9 mouse cellular contexts compared by ENCODE assay signal in genomic region chr11:36001282-36001970, GRCm38 (mm10). TPM values are rescaled to one million over a fixed set of nuclear protein-coding genes. Genes with fewer than 3 reads are reported as not detected.
DNase-seq lines count a peak whose midpoint lies in the region; ATAC-seq and TF ChIP-seq lines count a peak whose summit lies in the region.
"Had no signal": no experiment of that assay in that cellular context is flagged by ENCODE, and none has a peak within 500 bp of the region (broad histone marks: within the 10 kb centered on the region; RNA-seq: fewer than 3 reads in every experiment).

No protein-coding gene starts in this region.

- 6% methylated on average over 28 of the region's 28 CpGs for WGBS in embryonic facial prominence, embryonic 10.5 days
- 3% methylated on average over 28 of the region's 28 CpGs for WGBS in heart, adult 2 months
- 5% methylated on average over 28 of the region's 28 CpGs for WGBS in kidney, adult 2 months
- 6% methylated on average over 28 of the region's 28 CpGs for WGBS in limb, embryonic 11.5 days
- 5% methylated on average over 28 of the region's 28 CpGs for WGBS in midbrain, embryonic 14.5 days

- peak; percentile 93 for TF ChIP-seq CTCF in heart, adult 2 months (IDR thresholded peaks at IDR 0.05)
- peak; percentile 90 for TF ChIP-seq CTCF in kidney, adult 2 months (conservative IDR thresholded peaks at IDR 0.05; ENCODE audit: insufficient read depth, insufficient read length, low read depth, low read length)

- H3K27me3 ChIP-seq in embryonic facial prominence, embryonic 10.5 days (replicated peaks; ENCODE audit: low read depth, poor library complexity, severe bottlenecking), result peaks cover 43% of the 10 kb centered on the region
- H3K27me3 ChIP-seq in heart, adult 2 months (ENCODE audit: control insufficient read depth, insufficient read depth, low read length), result no peaks in the 10 kb centered on the region; the same call in 1 of the 2 replicates
- H3K27me3 ChIP-seq in kidney, adult 2 months (replicated peaks; ENCODE audit: control insufficient read depth, insufficient read depth, low read length), result no peaks in the 10 kb centered on the region
- H3K27me3 ChIP-seq in limb, embryonic 11.5 days (ENCODE audit: control insufficient read depth, insufficient read depth, low read length), result peaks cover 13% of the 10 kb centered on the region; the same call in 1 of the 2 replicates
- no peaks in the 10 kb centered on the region for H3K27me3 ChIP-seq in midbrain, embryonic 14.5 days (ENCODE audit: control insufficient read depth, insufficient read depth, low read length)

- peak overlapping the region; percentile 14; the same call in 1 of the 2 replicates for H3K27ac ChIP-seq in embryonic facial prominence, embryonic 10.5 days (replicated peaks)
- H3K27ac ChIP-seq in heart, adult 2 months, result no peak overlapping the region
- no peak overlapping the region for H3K27ac ChIP-seq in kidney, adult 2 months (ENCODE audit: insufficient read depth, low read depth, low read length)
- no peak overlapping the region for H3K27ac ChIP-seq in limb, embryonic 11.5 days (replicated peaks; ENCODE audit: low read depth, low read length)
- peak overlapping the region; percentile 53 for H3K27ac ChIP-seq in midbrain, embryonic 14.5 days (replicated peaks; ENCODE audit: low read depth, low read length)

- peak; percentile 16 to 53 for DNase-seq in spleen, adult 18-20 months
- no peak for DNase-seq in spleen, adult 12 weeks (ENCODE audit: low spot score)
- peak; percentile 92 for DNase-seq in embryonic facial prominence, embryonic 10.5 days (ENCODE audit: low spot score)
- peak; percentile 81 to 82 for DNase-seq in heart, adult 2 months
- peak; percentile 91 for DNase-seq in kidney, adult 2 months
- DNase-seq in limb, embryonic 11.5 days (ENCODE audit: low spot score), result peak; percentile 97
- peak; percentile 98 for DNase-seq in midbrain, embryonic 14.5 days
- DNase-seq in spleen, postnatal 4 days (ENCODE audit: low spot score in 2 of 2), result peak; percentile 54 to 80

- intact Hi-C loops in heart, adult 2 months (cut with DNase I), result loop anchor here (1.0 to 5.0 kb wide), 3 partner anchors 79 to 1159 kb away; partner anchors contain the start of gene Rars

- H3K36me3 ChIP-seq in embryonic facial prominence, embryonic 10.5 days (replicated peaks), result no peaks in the 10 kb centered on the region
- H3K36me3 ChIP-seq in heart, adult 2 months (ENCODE audit: control insufficient read depth, insufficient read depth, low read length), result no peaks in the 10 kb centered on the region
- no peaks in the 10 kb centered on the region for H3K36me3 ChIP-seq in kidney, adult 2 months (ENCODE audit: control insufficient read depth, insufficient read depth, low read length)
- no peaks in the 10 kb centered on the region for H3K36me3 ChIP-seq in limb, embryonic 11.5 days (ENCODE audit: control insufficient read depth, insufficient read depth, low read length)
- H3K36me3 ChIP-seq in midbrain, embryonic 14.5 days (ENCODE audit: control insufficient read depth, insufficient read depth, low read length), result no peaks in the 10 kb centered on the region; the same call in 1 of the 2 replicates
- H3K36me3 ChIP-seq: G1E had no signal

- no peak for TF ChIP-seq EP300 in heart, adult 2 months (IDR thresholded peaks at IDR 0.05; ENCODE audit: insufficient read depth, low read depth, low read length)

- H3K4me2 ChIP-seq in limb, embryonic 11.5 days (ENCODE audit: low read depth, severe bottlenecking), result peak overlapping the region; percentile 36
- peak overlapping the region; percentile 41 for H3K4me2 ChIP-seq in midbrain, embryonic 14.5 days (ENCODE audit: low read length)

- peak; percentile 81 for ATAC-seq in limb, embryonic 11.5 days (ENCODE audit: insufficient number of reproducible peaks, low FRiP score, low TSS enrichment, low read depth)
- peak; percentile 84 for ATAC-seq in midbrain, embryonic 14.5 days (ENCODE audit: low FRiP score, low TSS enrichment)

- H3K9me3 ChIP-seq in embryonic facial prominence, embryonic 10.5 days, result no peaks in the 10 kb centered on the region
- H3K9me3 ChIP-seq in limb, embryonic 11.5 days (ENCODE audit: control insufficient read depth, low read length), result no peaks in the 10 kb centered on the region
- no peaks in the 10 kb centered on the region for H3K9me3 ChIP-seq in midbrain, embryonic 14.5 days (ENCODE audit: control insufficient read depth, low read length)

- no peaks in the 10 kb centered on the region for H3K79me2 ChIP-seq in heart, adult 2 months (replicated peaks; ENCODE audit: control insufficient read depth, insufficient read depth, low read length)

- peak overlapping the region; percentile 48 for H3K4me3 ChIP-seq in embryonic facial prominence, embryonic 10.5 days
- H3K4me3 ChIP-seq in heart, adult 2 months, result no peak overlapping the region
- 0 out of 2 replicates have a peak overlapping the region, but pooled peaks have one; percentile 10 for H3K4me3 ChIP-seq in kidney, adult 2 months (ENCODE audit: insufficient read depth, low read depth, low read length)
- peak overlapping the region; percentile 17 for H3K4me3 ChIP-seq in limb, embryonic 11.5 days (ENCODE audit: low read depth, low read length)
- H3K4me3 ChIP-seq in midbrain, embryonic 14.5 days (replicated peaks; ENCODE audit: low read depth, low read length), result no peak overlapping the region

- no peak overlapping the region for H3K9ac ChIP-seq in heart, adult 2 months (ENCODE audit: low read depth, low read length)
- H3K9ac ChIP-seq in limb, embryonic 11.5 days (ENCODE audit: low read length), result no peak overlapping the region
- H3K9ac ChIP-seq in midbrain, embryonic 14.5 days (replicated peaks; ENCODE audit: low read length), result 0 out of 2 replicates have a peak overlapping the region, but pooled peaks have one; percentile 27

- H3K4me1 ChIP-seq in embryonic facial prominence, embryonic 10.5 days, result peaks cover 31% of the 10 kb centered on the region
- H3K4me1 ChIP-seq in heart, adult 2 months (ENCODE audit: control insufficient read depth, insufficient read depth, low read length), result peaks cover 2% of the 10 kb centered on the region; the same call in 1 of the 2 replicates
- no peaks in the 10 kb centered on the region for H3K4me1 ChIP-seq in kidney, adult 2 months (ENCODE audit: control insufficient read depth, insufficient read depth, low read length)
- H3K4me1 ChIP-seq in limb, embryonic 11.5 days (ENCODE audit: control insufficient read depth, insufficient read depth, low read length), result no peaks in the 10 kb centered on the region
- peaks cover 13% of the 10 kb centered on the region for H3K4me1 ChIP-seq in midbrain, embryonic 14.5 days (ENCODE audit: control insufficient read depth, insufficient read depth, low read length)

- TF ChIP-seq POLR2A in heart, adult 2 months (IDR thresholded peaks at IDR 0.05; ENCODE audit: insufficient read depth, low read depth, low read length), result no peak
- TF ChIP-seq POLR2A in kidney, adult 2 months (IDR thresholded peaks at IDR 0.05; ENCODE audit: low read depth, low read length), result no peak

RNA-seq across cellular contexts. Expression of gene Wwc1, which starts 21.1 kb away (rescaled TPM):
- polyA plus RNA-seq in embryonic facial prominence, embryonic 10.5 days (2016; fragmentation: Nextera tagmentation; extraction: Ambion mirVana), result 4.2 and 4.4 TPM in 2 replicates
- total RNA-seq in heart, adult 2 months (2021), result 1 to 10 TPM in 1 of 2 experiments, under 1 TPM in 1; 0.84 to 2.1 TPM
- polyA plus RNA-seq in heart, adult 2 months (2012; rRNA removed), result 0.50 and 1.1 TPM in 2 replicates
- 91.9 and 110 TPM in 2 replicates for polyA plus RNA-seq in kidney, adult 2 months (2012; rRNA removed)
- 2.1 and 2.6 TPM in 2 replicates for polyA plus RNA-seq in limb, embryonic 11.5 days (2014; fragmentation: Nextera tagmentation; extraction: Ambion mirVana)
- polyA plus RNA-seq in midbrain, embryonic 14.5 days (2014; fragmentation: Nextera tagmentation; extraction: Ambion mirVana), result 8.8 and 10.3 TPM in 2 replicates

Comparison
In these comparisons a context has a peak if more than half of its experiments do, and no peak if none do; other contexts are left out.
1. H3K27ac ChIP-seq: peak in embryonic facial prominence, embryonic 10.5 days (single experiment) and midbrain, embryonic 14.5 days (single experiment); none in heart, adult 2 months (single experiment), kidney, adult 2 months (single experiment) and limb, embryonic 11.5 days (single experiment).
2. H3K4me3 ChIP-seq: peak in embryonic facial prominence, embryonic 10.5 days (single experiment), kidney, adult 2 months (single experiment) and limb, embryonic 11.5 days (single experiment); none in heart, adult 2 months (single experiment) and midbrain, embryonic 14.5 days (single experiment).